Mouse (Mus musculus) brain, embryonic 14.5 days (tissue): Measurements from ENCODE around the gene Rpp25l.

Experiments
- CTCF ChIP-seq: fragments of 200-500 bp; IDR thresholded peaks from 2 replicates; pipeline ENCODE4 v1.5.1; 2012; ENCODE audit warnings: inconsistent platforms, mild to moderate bottlenecking, moderate library complexity, borderline replicate concordance; ENCODE audit not compliant: insufficient read depth, insufficient read length; ENCODE audit errors: extremely low read depth
- POLR2A ChIP-seq: fragments of 200-500 bp; IDR thresholded peaks from 2 replicates; pipeline ENCODE4 v1.6.1; 2012; ENCODE audit warnings: mild to moderate bottlenecking, inconsistent platforms, borderline replicate concordance; ENCODE audit not compliant: poor library complexity, insufficient read depth, insufficient read length, severe bottlenecking; ENCODE audit errors: extremely low read depth

DNA sequence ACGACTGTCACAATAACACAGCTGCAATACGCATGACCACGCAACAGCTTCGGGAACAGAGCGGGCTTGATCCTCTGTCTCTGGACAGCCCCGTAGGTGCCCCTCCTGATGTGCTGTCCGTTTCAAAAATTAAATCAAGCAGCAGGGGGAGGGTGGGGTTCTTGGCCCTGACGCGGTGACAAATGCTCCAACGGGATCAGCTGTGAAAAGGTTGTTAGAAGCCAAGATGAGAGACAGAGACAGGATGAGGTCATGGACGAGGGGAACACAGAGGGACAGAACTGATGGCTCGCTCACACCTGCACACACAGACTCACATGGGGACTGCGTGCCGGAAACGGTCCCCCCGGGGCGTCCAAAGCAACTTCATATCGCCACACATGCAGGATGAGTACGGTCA lies 40.1 kb downstream of the Rpp25l start:
- no peak for TF ChIP-seq CTCF
- TF ChIP-seq POLR2A = no peak
